In the genomic region with DNA sequence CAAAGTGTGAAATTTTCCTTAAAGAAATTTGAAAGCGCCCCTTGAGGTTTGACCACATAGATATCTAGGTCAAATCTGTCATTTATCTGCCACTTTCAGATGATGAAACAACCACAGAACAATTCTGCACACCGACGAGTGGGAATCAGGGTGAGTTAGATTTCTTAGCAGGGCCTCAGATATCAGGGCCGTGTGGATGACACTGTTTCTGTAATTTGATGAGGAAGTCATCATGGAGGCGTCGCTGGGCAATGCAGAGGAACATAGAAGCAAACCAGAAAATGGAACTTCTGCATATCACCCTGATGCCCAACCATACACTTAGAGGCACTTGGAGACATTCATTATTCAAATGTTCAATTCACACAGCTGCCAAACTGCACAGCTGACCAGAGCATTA, we compare ENCODE assay signal across 18 mouse cellular contexts.
"Had no signal": no experiment of that assay in that cellular context is flagged by ENCODE, and none has a peak within 500 bp of the region (broad histone marks: within the 10 kb centered on the region; RNA-seq: fewer than 3 reads in every experiment).

No protein-coding gene starts in this region.

- H3K36me3 ChIP-seq: limb, embryonic 13.5 days; liver, embryonic 15.5 days; midbrain, embryonic 12.5 days; neural tube, embryonic 12.5 days had no signal

- H3K9ac ChIP-seq: limb, embryonic 13.5 days; liver, embryonic 15.5 days; midbrain, embryonic 12.5 days; neural tube, embryonic 12.5 days had no signal

- H3K4me2 ChIP-seq: limb, embryonic 13.5 days; liver, embryonic 15.5 days; midbrain, embryonic 12.5 days; neural tube, embryonic 12.5 days had no signal

- H3K27ac ChIP-seq: kidney, postnatal 0 days; limb, embryonic 13.5 days; liver, embryonic 15.5 days; midbrain, embryonic 12.5 days; neural tube, embryonic 12.5 days; stomach, postnatal 0 days had no signal

- H3K9me3 ChIP-seq: limb, embryonic 13.5 days; liver, embryonic 15.5 days; megakaryocyte, embryonic 14.5 days; midbrain, embryonic 12.5 days; neural tube, embryonic 12.5 days had no signal

- H3K4me1 ChIP-seq: limb, embryonic 13.5 days; liver, embryonic 15.5 days; midbrain, embryonic 12.5 days; neural tube, embryonic 12.5 days had no signal

- H3K27me3 ChIP-seq: limb, embryonic 13.5 days; liver, embryonic 15.5 days; megakaryocyte, embryonic 14.5 days; midbrain, embryonic 12.5 days; neural tube, embryonic 12.5 days had no signal

- H3K4me3 ChIP-seq: limb, embryonic 13.5 days; liver, embryonic 15.5 days; megakaryocyte, embryonic 14.5 days; midbrain, embryonic 12.5 days; neural tube, embryonic 12.5 days had no signal

- ATAC-seq: lung, postnatal 0 days had no signal

- DNase-seq: kidney, adult 11 months; kidney, adult 9 months; kidney, postnatal 36 days; layer of hippocampus, adult 9-11 months; layer of hippocampus, postnatal 36 days; lung, adult 2 months; lung, postnatal 36 days; right cerebral cortex, adult 18-20 months; right cerebral cortex, postnatal 25 days; thymus, postnatal 14 days had no signal
